Mouse (Mus musculus): ENCODE results near the gene Glb1l. TPM values are rescaled to one million over a fixed set of nuclear protein-coding genes. Genes with fewer than 3 reads are reported as not detected.

Glb1l gene
- total and polyA plus RNA-seq, 3 experiments, result 0.83 to 19.2 (median 11.0) TPM

GRCm38 (mm10) chr1:75231664-75232152, 21.1 kb upstream of the Glb1l start, which contains the start of gene A630095N17Rik:
A630095N17Rik (minus strand) TSS chr1:75232102.
- peaks cover 31% of the 10 kb centered on the region for H3K27me3 ChIP-seq (ENCODE audit: insufficient read depth, low read length)
- ATAC-seq (ENCODE audit: extremely low read depth, insufficient number of reproducible peaks, low FRiP score, poor library complexity, severe bottlenecking) (no peak), DNase-seq (ENCODE audit: low spot score) (no peak)
- no peak within 1 kb of the TSS for H3K4me3 ChIP-seq (ENCODE audit: low read depth, low read length)
- H3K9me3 ChIP-seq (replicated peaks), result no peaks in the 10 kb centered on the region
- TF ChIP-seq GATA2 (IDR thresholded peaks at IDR 0.05; ENCODE audit: borderline replicate concordance, low read depth, low read length) (no peak), CTCF (IDR thresholded peaks at IDR 0.05; ENCODE audit: low read depth, low read length) (no peak), TAL1 (conservative IDR thresholded peaks at IDR 0.05; ENCODE audit: low read depth, low read length) (no peak), POLR2AphosphoS5 (IDR thresholded peaks at IDR 0.05; ENCODE audit: insufficient replicate concordance, low read depth, low read length) (no peak), GATA1 (IDR thresholded peaks at IDR 0.05; ENCODE audit: borderline replicate concordance, low read length) (no peak)
- peaks cover 63% of the 10 kb centered on the region for H3K4me1 ChIP-seq (ENCODE audit: insufficient read depth, low read depth, low read length)
- H3K36me3 ChIP-seq (replicated peaks), result no peaks in the 10 kb centered on the region

GRCm38 (mm10) chr1:75231224-75231623, 20.6 kb upstream of the Glb1l start:
- Histone ChIP-seq H3K4me1 (ENCODE audit: insufficient read depth, low read depth, low read length) (peaks cover 61% of the 10 kb centered on the region), H3K36me3 (replicated peaks) (no peaks in the 10 kb centered on the region), H3K9me3 (replicated peaks) (no peaks in the 10 kb centered on the region), H3K27me3 (ENCODE audit: insufficient read depth, low read length) (peaks cover 34% of the 10 kb centered on the region), H3K4me3 (ENCODE audit: low read depth, low read length) (no peak overlapping the region)
- ATAC-seq (ENCODE audit: extremely low read depth, insufficient number of reproducible peaks, low FRiP score, poor library complexity, severe bottlenecking), result no peak
- DNase-seq (ENCODE audit: low spot score), result no peak
- TF ChIP-seq GATA1 (IDR thresholded peaks at IDR 0.05; ENCODE audit: borderline replicate concordance, low read length) (no peak), CTCF (IDR thresholded peaks at IDR 0.05; ENCODE audit: low read depth, low read length) (no peak), POLR2AphosphoS5 (IDR thresholded peaks at IDR 0.05; ENCODE audit: insufficient replicate concordance, low read depth, low read length) (no peak), TAL1 (conservative IDR thresholded peaks at IDR 0.05; ENCODE audit: low read depth, low read length) (no peak), GATA2 (IDR thresholded peaks at IDR 0.05; ENCODE audit: borderline replicate concordance, low read depth, low read length) (no peak)

- Histone ChIP-seq H3K4me3 (ENCODE audit: low read depth, low read length) (no peak overlapping the region), H3K4me1 (ENCODE audit: insufficient read depth, low read depth, low read length) (peaks cover 61% of the 10 kb centered on the region), H3K36me3 (replicated peaks) (no peaks in the 10 kb centered on the region), H3K27me3 (ENCODE audit: insufficient read depth, low read length) (peaks cover 34% of the 10 kb centered on the region), H3K9me3 (replicated peaks) (no peaks in the 10 kb centered on the region)
- ATAC-seq (ENCODE audit: extremely low read depth, insufficient number of reproducible peaks, low FRiP score, poor library complexity, severe bottlenecking) (no peak), DNase-seq (ENCODE audit: low spot score) (no peak)
- no peak for TF ChIP-seq CTCF (IDR thresholded peaks at IDR 0.05; ENCODE audit: low read depth, low read length)
- no peak for TF ChIP-seq TAL1 (conservative IDR thresholded peaks at IDR 0.05; ENCODE audit: low read depth, low read length)
- no peak for TF ChIP-seq POLR2AphosphoS5 (IDR thresholded peaks at IDR 0.05; ENCODE audit: insufficient replicate concordance, low read depth, low read length)
- no peak for TF ChIP-seq GATA2 (IDR thresholded peaks at IDR 0.05; ENCODE audit: borderline replicate concordance, low read depth, low read length)
- no peak for TF ChIP-seq GATA1 (IDR thresholded peaks at IDR 0.05; ENCODE audit: borderline replicate concordance, low read length)
These were observed 19.9 kb upstream of the Glb1l start for GRCm38 (mm10) chr1:75230335-75230994.

GRCm38 (mm10) chr1:75229158-75229557, 18.5 kb upstream of the Glb1l start:
- no peak for ATAC-seq (ENCODE audit: extremely low read depth, insufficient number of reproducible peaks, low FRiP score, poor library complexity, severe bottlenecking)
- Histone ChIP-seq H3K9me3 (replicated peaks) (no peaks in the 10 kb centered on the region), H3K4me3 (ENCODE audit: low read depth, low read length) (no peak overlapping the region), H3K36me3 (replicated peaks) (no peaks in the 10 kb centered on the region), H3K27me3 (ENCODE audit: insufficient read depth, low read length) (peaks cover 34% of the 10 kb centered on the region), H3K4me1 (ENCODE audit: insufficient read depth, low read depth, low read length) (peaks cover 61% of the 10 kb centered on the region)
- DNase-seq (ENCODE audit: low spot score), result no peak
- TF ChIP-seq POLR2AphosphoS5 (IDR thresholded peaks at IDR 0.05; ENCODE audit: insufficient replicate concordance, low read depth, low read length) (no peak), TAL1 (conservative IDR thresholded peaks at IDR 0.05; ENCODE audit: low read depth, low read length) (no peak), GATA1 (IDR thresholded peaks at IDR 0.05; ENCODE audit: borderline replicate concordance, low read length) (no peak), CTCF (IDR thresholded peaks at IDR 0.05; ENCODE audit: low read depth, low read length) (no peak), GATA2 (IDR thresholded peaks at IDR 0.05; ENCODE audit: borderline replicate concordance, low read depth, low read length) (no peak)

- Histone ChIP-seq H3K4me1 (ENCODE audit: insufficient read depth, low read depth, low read length) (peaks cover 69% of the 10 kb centered on the region), H3K27me3 (ENCODE audit: insufficient read depth, low read length) (peaks cover 34% of the 10 kb centered on the region), H3K4me3 (ENCODE audit: low read depth, low read length) (no peak overlapping the region), H3K36me3 (replicated peaks) (no peaks in the 10 kb centered on the region), H3K9me3 (replicated peaks) (no peaks in the 10 kb centered on the region)
- ATAC-seq (ENCODE audit: extremely low read depth, insufficient number of reproducible peaks, low FRiP score, poor library complexity, severe bottlenecking) (no peak), DNase-seq (ENCODE audit: low spot score) (no peak)
- TF ChIP-seq POLR2AphosphoS5 (IDR thresholded peaks at IDR 0.05; ENCODE audit: insufficient replicate concordance, low read depth, low read length) (no peak), GATA2 (IDR thresholded peaks at IDR 0.05; ENCODE audit: borderline replicate concordance, low read depth, low read length) (no peak), CTCF (IDR thresholded peaks at IDR 0.05; ENCODE audit: low read depth, low read length) (no peak), GATA1 (IDR thresholded peaks at IDR 0.05; ENCODE audit: borderline replicate concordance, low read length) (no peak), TAL1 (conservative IDR thresholded peaks at IDR 0.05; ENCODE audit: low read depth, low read length) (no peak)
These were observed 17.0 kb upstream of the Glb1l start for GRCm38 (mm10) chr1:75227653-75228052.

- ATAC-seq (ENCODE audit: extremely low read depth, insufficient number of reproducible peaks, low FRiP score, poor library complexity, severe bottlenecking), result no peak
- no peaks in the 10 kb centered on the region for H3K36me3 ChIP-seq (replicated peaks)
- peaks cover 25% of the 10 kb centered on the region for H3K27me3 ChIP-seq (ENCODE audit: insufficient read depth, low read length)
- TF ChIP-seq POLR2AphosphoS5 (IDR thresholded peaks at IDR 0.05; ENCODE audit: insufficient replicate concordance, low read depth, low read length), result no peak
- no peak for TF ChIP-seq TAL1 (conservative IDR thresholded peaks at IDR 0.05; ENCODE audit: low read depth, low read length)
- no peak overlapping the region for H3K4me3 ChIP-seq (ENCODE audit: low read depth, low read length)
- DNase-seq (ENCODE audit: low spot score), result no peak
- H3K4me1 ChIP-seq (ENCODE audit: insufficient read depth, low read depth, low read length), result peaks cover 65% of the 10 kb centered on the region
- H3K9me3 ChIP-seq (replicated peaks), result no peaks in the 10 kb centered on the region
These were observed 15.5 kb upstream of the Glb1l start for GRCm38 (mm10) chr1:75226138-75226537.

Data from G1E (cell line).